Mouse (Mus musculus): ENCODE results near the gene Gm9767. TPM values are rescaled to one million over a fixed set of nuclear protein-coding genes. Genes with fewer than 3 reads are reported as not detected.

Gm9767 gene
- 0.78 and 2.1 TPM in 2 replicates for polyA plus RNA-seq (2014; fragmentation: Nextera tagmentation; extraction: Ambion mirVana)

DNA sequence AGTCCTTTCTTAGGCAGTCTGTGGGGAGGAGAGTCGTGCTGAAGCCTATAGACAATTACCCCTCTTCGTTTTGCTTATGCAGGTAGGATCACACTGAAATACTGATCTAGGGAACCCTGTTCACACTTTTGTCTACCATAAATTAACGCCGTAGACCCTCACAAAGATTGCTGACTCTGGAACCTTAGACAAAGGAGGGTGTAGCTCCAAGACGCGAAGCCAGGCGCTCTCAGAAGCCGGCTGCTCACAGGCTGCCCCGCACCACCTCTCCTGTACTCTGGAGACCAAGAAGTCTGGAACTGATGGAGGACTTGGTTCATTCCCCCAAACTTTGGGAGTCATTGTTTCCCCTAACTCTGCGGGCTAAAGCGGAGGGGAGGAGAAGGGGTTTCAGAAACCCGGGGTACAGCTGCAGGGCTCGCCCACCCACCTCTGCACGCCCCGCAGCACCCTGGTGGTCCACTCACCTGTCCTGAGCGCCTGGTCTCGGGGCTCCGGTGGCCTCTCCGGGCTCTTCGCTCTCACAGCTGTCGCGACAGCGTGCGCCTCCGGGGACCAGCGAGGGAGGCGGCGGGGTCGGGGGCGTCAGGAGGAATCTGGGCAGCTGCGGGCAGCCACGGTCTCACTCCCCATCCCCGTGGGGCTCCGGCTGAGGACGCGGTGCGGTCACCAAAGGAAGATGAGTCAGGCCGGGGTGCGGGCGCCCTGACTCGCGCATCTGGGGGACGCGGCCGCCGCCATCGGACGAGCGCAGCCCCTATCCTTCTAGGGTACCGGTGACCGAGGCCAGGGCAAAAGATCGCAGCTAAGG lies at the start of gene Gm9767:
Gene Gm9767 (plus strand): TSS at position 585 of the 811 bp plus-strand sequence.
- peak within 1 kb of the TSS; percentile 76 for H3K27ac ChIP-seq (replicated peaks; ENCODE audit: low read depth, low read length)
- H3K4me1 ChIP-seq (ENCODE audit: control insufficient read depth, insufficient read depth, low read length), result peaks cover 8% of the 10 kb centered on the region; the same call in 1 of the 2 replicates
- no peaks in the 10 kb centered on the region for H3K9me3 ChIP-seq (ENCODE audit: control insufficient read depth, low read length)
- no peaks in the 10 kb centered on the region for H3K36me3 ChIP-seq (ENCODE audit: control insufficient read depth, insufficient read depth, low read length)
- H3K27me3 ChIP-seq (ENCODE audit: control insufficient read depth, insufficient read depth, low read length), result no peaks in the 10 kb centered on the region
- peak within 1 kb of the TSS; percentile 73 for H3K4me2 ChIP-seq (ENCODE audit: low read length)
- H3K9ac ChIP-seq (replicated peaks; ENCODE audit: low read length), result peak within 1 kb of the TSS; percentile 93
- ATAC-seq (ENCODE audit: low FRiP score, low TSS enrichment) (peak; percentile 65), DNase-seq (peak; percentile 76)
- H3K4me3 ChIP-seq (replicated peaks; ENCODE audit: low read depth, low read length), result peak within 1 kb of the TSS; percentile 83
- under 1% methylated on average over 52 of the region's 52 CpGs for WGBS

DNA sequence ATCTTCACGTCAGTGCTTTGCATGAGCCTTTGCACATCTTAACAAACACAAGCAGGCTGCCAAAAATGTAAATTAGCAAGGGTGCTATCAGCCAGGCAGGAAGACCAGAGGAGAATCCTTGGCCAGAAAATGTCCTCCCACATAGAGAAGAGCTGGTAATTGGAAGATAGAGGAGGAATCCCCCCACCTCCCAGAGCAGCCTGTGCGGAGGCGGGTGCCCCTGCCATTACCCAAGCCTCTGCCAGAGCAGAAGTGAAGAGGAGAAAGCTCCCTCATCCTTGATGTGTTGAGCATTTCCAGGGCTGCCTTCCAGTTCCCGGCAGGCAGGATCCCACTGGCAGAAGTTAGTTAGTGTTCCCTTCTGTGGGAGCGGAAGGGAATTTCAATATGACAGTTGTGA lies 43.1 kb upstream of the Gm9767 start:
- DNase-seq (no peak), ATAC-seq (ENCODE audit: low FRiP score, low TSS enrichment) (no peak)
- Histone ChIP-seq H3K9me3 (ENCODE audit: control insufficient read depth, low read length) (no peaks in the 10 kb centered on the region), H3K9ac (replicated peaks; ENCODE audit: low read length) (no peak overlapping the region), H3K27me3 (ENCODE audit: control insufficient read depth, insufficient read depth, low read length) (no peaks in the 10 kb centered on the region), H3K27ac (replicated peaks; ENCODE audit: low read depth, low read length) (no peak overlapping the region), H3K4me2 (ENCODE audit: low read length) (no peak overlapping the region), H3K4me1 (ENCODE audit: control insufficient read depth, insufficient read depth, low read length) (no peaks in the 10 kb centered on the region), H3K36me3 (ENCODE audit: control insufficient read depth, insufficient read depth, low read length) (0 out of 2 replicates have a peak, but pooled peaks cover 3% of the 10 kb centered on the region), H3K4me3 (replicated peaks; ENCODE audit: low read depth, low read length) (no peak overlapping the region)
- 83% methylated on average over 5 of the region's 5 CpGs for WGBS

DNA sequence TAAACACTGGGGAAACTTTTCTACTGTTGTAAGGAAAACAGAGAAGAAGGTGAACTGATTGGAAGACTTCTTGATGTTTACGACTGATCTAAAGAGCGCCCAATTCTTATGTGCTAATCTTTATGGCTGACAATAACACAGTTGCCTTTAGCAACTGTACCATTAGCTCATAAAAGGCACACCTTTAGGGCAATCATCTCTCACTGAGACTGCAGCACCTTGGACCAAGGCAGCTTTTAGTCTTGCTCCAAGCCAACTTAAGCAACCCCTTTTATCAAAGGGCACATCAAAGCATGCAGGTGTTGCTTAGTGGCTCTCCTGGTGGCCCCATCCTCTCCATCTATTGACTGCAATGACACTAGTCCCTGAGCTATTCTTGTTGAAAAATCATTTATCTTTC lies 26.9 kb upstream of the Gm9767 start:
- WGBS, result 93% methylated on average over 2 of the region's 2 CpGs
- H3K27ac ChIP-seq (replicated peaks; ENCODE audit: low read depth, low read length), result no peak overlapping the region
- H3K4me1 ChIP-seq (ENCODE audit: control insufficient read depth, insufficient read depth, low read length), result no peaks in the 10 kb centered on the region
- no peaks in the 10 kb centered on the region for H3K27me3 ChIP-seq (ENCODE audit: control insufficient read depth, insufficient read depth, low read length)
- no peak for DNase-seq
- no peak for ATAC-seq (ENCODE audit: low FRiP score, low TSS enrichment)
- no peak overlapping the region for H3K4me3 ChIP-seq (replicated peaks; ENCODE audit: low read depth, low read length)
- no peaks in the 10 kb centered on the region for H3K36me3 ChIP-seq (ENCODE audit: control insufficient read depth, insufficient read depth, low read length)
- no peak overlapping the region for H3K4me2 ChIP-seq (ENCODE audit: low read length)
- H3K9me3 ChIP-seq (ENCODE audit: control insufficient read depth, low read length), result peaks cover 3% of the 10 kb centered on the region; the same call in 1 of the 2 replicates
- H3K9ac ChIP-seq (replicated peaks; ENCODE audit: low read length), result no peak overlapping the region

DNA sequence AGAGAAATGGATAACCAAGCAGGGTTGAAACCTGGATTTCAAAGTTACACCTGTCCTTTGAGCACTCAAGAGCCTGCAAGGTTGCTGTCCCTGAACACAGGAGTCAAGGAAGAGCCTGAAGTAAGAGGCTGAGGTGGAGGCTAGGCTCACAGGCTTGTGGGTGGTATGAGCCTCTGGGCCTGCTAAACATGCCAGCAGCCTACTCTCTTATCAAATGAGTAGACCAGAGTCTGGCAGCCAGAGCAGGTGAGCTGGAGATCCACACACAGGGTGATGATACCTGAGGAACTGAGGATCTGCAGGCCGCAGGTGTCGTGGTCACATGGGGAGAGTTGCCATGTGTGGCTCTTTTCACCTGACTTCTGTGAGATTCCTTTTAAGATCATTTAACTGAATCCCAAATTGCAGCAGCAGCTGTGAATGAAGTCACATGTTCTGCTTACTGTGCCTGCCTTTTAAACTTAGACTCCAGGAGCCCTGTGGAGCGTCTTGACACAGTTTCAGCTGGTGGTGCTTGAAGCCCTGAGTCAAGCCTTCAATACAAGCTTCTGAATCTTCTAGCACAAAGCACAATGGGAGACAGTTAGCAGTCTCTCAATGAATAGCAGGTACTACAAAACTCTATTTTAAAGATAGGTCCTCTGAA lies 18.3 kb upstream of the Gm9767 start:
- Histone ChIP-seq H3K4me1 (ENCODE audit: control insufficient read depth, insufficient read depth, low read length) (no peaks in the 10 kb centered on the region), H3K36me3 (ENCODE audit: control insufficient read depth, insufficient read depth, low read length) (no peaks in the 10 kb centered on the region), H3K9me3 (ENCODE audit: control insufficient read depth, low read length) (no peaks in the 10 kb centered on the region), H3K27me3 (ENCODE audit: control insufficient read depth, insufficient read depth, low read length) (no peaks in the 10 kb centered on the region), H3K27ac (replicated peaks; ENCODE audit: low read depth, low read length) (no peak overlapping the region), H3K4me3 (replicated peaks; ENCODE audit: low read depth, low read length) (no peak overlapping the region), H3K4me2 (ENCODE audit: low read length) (no peak overlapping the region), H3K9ac (replicated peaks; ENCODE audit: low read length) (no peak overlapping the region)
- 83% methylated on average over 3 of the region's 3 CpGs for WGBS
- ATAC-seq (ENCODE audit: low FRiP score, low TSS enrichment) (no peak), DNase-seq (no peak)

DNA sequence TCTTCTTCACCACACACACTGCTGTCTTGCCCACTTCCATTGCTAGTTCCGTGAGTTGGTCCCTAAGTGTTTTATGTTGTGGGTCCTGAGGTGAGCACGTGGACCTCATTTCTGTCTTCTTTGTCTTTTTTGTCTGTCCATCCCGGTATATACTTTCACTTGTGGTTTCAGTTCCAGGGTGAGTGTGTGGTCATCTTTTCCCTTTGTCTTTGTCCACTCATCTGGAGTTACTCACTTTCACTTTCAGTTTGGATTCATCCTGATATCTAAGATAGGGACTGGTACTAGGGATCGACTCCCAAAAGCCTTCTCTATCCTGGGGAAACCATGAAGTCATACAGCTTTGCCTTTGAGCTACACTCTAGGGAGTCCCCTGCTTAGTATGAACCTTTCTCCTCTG lies 15.0 kb upstream of the Gm9767 start:
- Histone ChIP-seq H3K9ac (replicated peaks; ENCODE audit: low read length) (no peak overlapping the region), H3K36me3 (ENCODE audit: control insufficient read depth, insufficient read depth, low read length) (no peaks in the 10 kb centered on the region), H3K4me2 (ENCODE audit: low read length) (no peak overlapping the region), H3K27ac (replicated peaks; ENCODE audit: low read depth, low read length) (no peak overlapping the region), H3K4me1 (ENCODE audit: control insufficient read depth, insufficient read depth, low read length) (no peaks in the 10 kb centered on the region), H3K4me3 (replicated peaks; ENCODE audit: low read depth, low read length) (no peak overlapping the region), H3K27me3 (ENCODE audit: control insufficient read depth, insufficient read depth, low read length) (no peaks in the 10 kb centered on the region), H3K9me3 (ENCODE audit: control insufficient read depth, low read length) (no peaks in the 10 kb centered on the region)
- no peak for ATAC-seq (ENCODE audit: low FRiP score, low TSS enrichment)
- 93% methylated on average over 4 of the region's 4 CpGs for WGBS
- no peak for DNase-seq

DNA sequence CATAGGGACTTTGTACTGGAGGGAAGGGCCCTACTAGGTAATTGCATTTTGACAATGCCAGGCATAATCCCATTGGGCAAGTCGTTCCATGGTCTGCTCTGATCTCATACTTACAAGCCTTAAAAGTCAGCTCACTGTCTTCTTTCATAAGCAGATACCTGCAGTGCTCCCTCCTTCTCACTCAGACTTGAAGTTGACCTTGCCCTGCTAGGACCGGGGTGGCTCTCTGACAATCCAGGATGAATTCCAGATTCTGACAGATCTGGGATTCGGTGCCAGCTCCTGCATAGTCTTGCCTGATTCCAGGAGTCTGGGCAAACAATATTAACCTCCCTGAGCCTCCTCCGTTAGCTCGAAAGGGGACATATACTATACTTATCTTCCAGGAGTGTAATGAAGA lies 6.1 kb upstream of the Gm9767 start:
- Histone ChIP-seq H3K4me1 (ENCODE audit: control insufficient read depth, insufficient read depth, low read length) (peaks cover 13% of the 10 kb centered on the region; the same call in 1 of the 2 replicates), H3K9ac (replicated peaks; ENCODE audit: low read length) (no peak overlapping the region), H3K36me3 (ENCODE audit: control insufficient read depth, insufficient read depth, low read length) (no peaks in the 10 kb centered on the region), H3K27me3 (ENCODE audit: control insufficient read depth, insufficient read depth, low read length) (no peaks in the 10 kb centered on the region), H3K4me2 (ENCODE audit: low read length) (no peak overlapping the region), H3K4me3 (replicated peaks; ENCODE audit: low read depth, low read length) (no peak overlapping the region), H3K9me3 (ENCODE audit: control insufficient read depth, low read length) (no peaks in the 10 kb centered on the region), H3K27ac (replicated peaks; ENCODE audit: low read depth, low read length) (no peak overlapping the region)
- DNase-seq, result no peak
- no peak for ATAC-seq (ENCODE audit: low FRiP score, low TSS enrichment)
- WGBS, result 82% methylated on average over 5 of the region's 5 CpGs

DNA sequence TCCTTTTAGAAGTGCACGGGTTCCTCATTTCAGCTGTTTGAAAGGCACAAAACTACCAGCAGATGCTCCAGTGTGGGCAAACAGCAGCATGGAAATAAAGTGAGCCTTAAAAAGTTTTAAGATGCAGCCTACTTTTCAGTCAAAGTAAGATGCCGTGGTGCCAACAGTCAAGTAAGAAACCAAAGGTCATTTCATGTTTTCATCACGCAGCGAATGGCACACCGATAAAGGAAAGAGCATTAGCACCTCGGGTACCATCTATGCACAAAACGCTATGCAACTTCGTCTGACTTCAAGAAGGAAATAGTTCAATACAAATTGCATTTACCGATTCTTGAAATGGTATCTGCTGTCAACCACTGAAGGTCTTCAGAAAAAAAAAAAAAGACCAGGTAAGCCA lies 1.1 kb upstream of the Gm9767 start:
- H3K9ac ChIP-seq (replicated peaks; ENCODE audit: low read length), result peak overlapping the region; percentile 93; the same call in 1 of the 2 replicates
- 0 out of 2 replicates have a peak overlapping the region, but pooled peaks have one; percentile 76 for H3K27ac ChIP-seq (replicated peaks; ENCODE audit: low read depth, low read length)
- H3K9me3 ChIP-seq (ENCODE audit: control insufficient read depth, low read length), result no peaks in the 10 kb centered on the region
- 84% methylated on average over 9 of the region's 9 CpGs for WGBS
- H3K27me3 ChIP-seq (ENCODE audit: control insufficient read depth, insufficient read depth, low read length), result no peaks in the 10 kb centered on the region
- no peak for ATAC-seq (ENCODE audit: low FRiP score, low TSS enrichment)
- peak overlapping the region; percentile 83 for H3K4me3 ChIP-seq (replicated peaks; ENCODE audit: low read depth, low read length)
- H3K36me3 ChIP-seq (ENCODE audit: control insufficient read depth, insufficient read depth, low read length), result no peaks in the 10 kb centered on the region
- DNase-seq, result peak; percentile 19
- peak overlapping the region; percentile 73 for H3K4me2 ChIP-seq (ENCODE audit: low read length)
- H3K4me1 ChIP-seq (ENCODE audit: control insufficient read depth, insufficient read depth, low read length), result peaks cover 8% of the 10 kb centered on the region; the same call in 1 of the 2 replicates

DNA sequence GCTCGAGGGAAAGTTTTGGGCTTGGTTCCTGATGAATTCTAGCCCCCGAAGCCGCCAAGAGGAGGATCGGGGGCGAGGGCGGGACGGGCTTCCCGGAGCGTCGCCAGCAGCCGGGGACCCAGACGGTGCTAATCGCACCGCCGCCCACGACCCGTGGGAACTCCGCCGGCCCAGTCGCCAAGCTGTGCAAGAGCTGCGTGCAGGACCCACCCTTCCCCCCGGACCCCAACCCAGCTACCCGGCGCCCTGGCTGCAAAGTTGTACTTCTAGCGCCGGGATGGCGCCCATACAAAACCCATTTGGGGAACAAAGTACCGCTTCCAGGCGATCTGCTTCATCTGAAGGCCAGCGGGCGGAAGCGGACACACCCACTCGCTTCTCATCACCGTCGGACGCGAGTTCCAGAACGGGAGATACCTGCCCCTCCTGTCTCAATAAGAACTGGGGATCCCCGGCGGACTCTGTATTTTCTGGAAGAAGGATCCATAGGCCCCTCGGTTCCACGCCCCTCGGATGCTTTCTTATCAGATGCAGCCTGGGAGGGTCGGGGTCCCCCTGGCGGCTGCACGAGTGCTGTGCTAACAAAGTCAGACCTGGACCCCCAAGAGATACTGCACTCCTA lies 577 bp downstream of the Gm9767 start, which contains the start of gene Tmem200a:
Gene Tmem200a (minus strand): TSS at position 532 of the 622 bp plus-strand sequence.
- Histone ChIP-seq H3K9me3 (ENCODE audit: control insufficient read depth, low read length) (no peaks in the 10 kb centered on the region), H3K36me3 (ENCODE audit: control insufficient read depth, insufficient read depth, low read length) (no peaks in the 10 kb centered on the region), H3K9ac (replicated peaks; ENCODE audit: low read length) (peak within 1 kb of the TSS; percentile 93), H3K4me3 (replicated peaks; ENCODE audit: low read depth, low read length) (peak within 1 kb of the TSS; percentile 83), H3K27me3 (ENCODE audit: control insufficient read depth, insufficient read depth, low read length) (no peaks in the 10 kb centered on the region), H3K4me2 (ENCODE audit: low read length) (peak within 1 kb of the TSS; percentile 73), H3K4me1 (ENCODE audit: control insufficient read depth, insufficient read depth, low read length) (peaks cover 8% of the 10 kb centered on the region; the same call in 1 of the 2 replicates), H3K27ac (replicated peaks; ENCODE audit: low read depth, low read length) (peak within 1 kb of the TSS; percentile 76)
- ATAC-seq (ENCODE audit: low FRiP score, low TSS enrichment) (peak; percentile 92), DNase-seq (peak; percentile 95)
- under 1% methylated on average over 46 of the region's 46 CpGs for whole genome bisulfite sequencing
